Mouse (Mus musculus): Measurements from ENCODE around the gene Mrpl21.
A peak's percentile ranks its signal among the peaks of the same experiment; 100 is the strongest.

Mrpl21 gene

GRCm38 (mm10) chr19:3297034-3297433 lies 14.3 kb downstream of the Mrpl21 start:
- DNase-seq (ENCODE audit: low spot score in 2 of 2): no peak

DNA sequence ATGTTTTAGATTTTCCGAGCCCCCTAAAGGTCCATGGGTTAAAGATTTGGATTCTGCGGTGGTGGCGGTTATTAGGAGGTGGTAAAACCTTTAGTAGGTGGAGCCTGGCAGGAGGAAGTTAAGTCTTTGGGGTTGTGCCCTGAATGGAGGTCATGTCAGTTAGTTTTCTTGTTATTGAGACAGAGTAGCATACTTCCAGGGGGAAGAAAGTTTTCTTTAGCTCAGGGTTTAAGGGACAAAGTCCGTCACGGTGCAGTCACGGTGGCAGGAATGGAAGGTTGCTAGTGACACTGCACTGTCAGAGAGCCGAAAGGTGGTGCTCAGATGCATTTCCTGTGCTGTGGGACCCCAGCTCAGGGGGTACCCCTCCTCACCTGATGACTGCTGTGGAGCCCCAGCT lies 15.1 kb downstream of the Mrpl21 start:
- DNase-seq (ENCODE audit: low spot score in 2 of 2): no peak

DNA sequence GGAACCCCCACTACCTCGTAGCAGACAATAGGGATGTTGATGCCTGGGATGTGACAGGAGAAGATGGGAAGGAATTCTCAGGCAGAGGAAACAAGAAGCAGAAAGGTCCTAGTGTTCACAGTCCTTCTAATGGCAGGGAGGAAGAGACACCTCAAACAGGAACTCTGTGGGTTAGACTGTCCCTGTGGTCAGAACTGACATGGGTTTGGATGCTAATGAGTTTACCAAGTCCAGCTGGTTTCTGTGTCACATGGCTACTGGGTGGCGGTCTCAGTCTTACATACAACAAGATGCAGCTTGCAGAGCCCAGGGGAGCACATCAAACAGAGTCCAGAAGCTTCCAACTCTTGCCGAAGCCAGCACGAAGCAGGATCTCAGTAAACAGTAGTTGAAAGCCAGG lies 21.3 kb downstream of the Mrpl21 start:
- no peak for DNase-seq (ENCODE audit: low spot score in 2 of 2)

DNA sequence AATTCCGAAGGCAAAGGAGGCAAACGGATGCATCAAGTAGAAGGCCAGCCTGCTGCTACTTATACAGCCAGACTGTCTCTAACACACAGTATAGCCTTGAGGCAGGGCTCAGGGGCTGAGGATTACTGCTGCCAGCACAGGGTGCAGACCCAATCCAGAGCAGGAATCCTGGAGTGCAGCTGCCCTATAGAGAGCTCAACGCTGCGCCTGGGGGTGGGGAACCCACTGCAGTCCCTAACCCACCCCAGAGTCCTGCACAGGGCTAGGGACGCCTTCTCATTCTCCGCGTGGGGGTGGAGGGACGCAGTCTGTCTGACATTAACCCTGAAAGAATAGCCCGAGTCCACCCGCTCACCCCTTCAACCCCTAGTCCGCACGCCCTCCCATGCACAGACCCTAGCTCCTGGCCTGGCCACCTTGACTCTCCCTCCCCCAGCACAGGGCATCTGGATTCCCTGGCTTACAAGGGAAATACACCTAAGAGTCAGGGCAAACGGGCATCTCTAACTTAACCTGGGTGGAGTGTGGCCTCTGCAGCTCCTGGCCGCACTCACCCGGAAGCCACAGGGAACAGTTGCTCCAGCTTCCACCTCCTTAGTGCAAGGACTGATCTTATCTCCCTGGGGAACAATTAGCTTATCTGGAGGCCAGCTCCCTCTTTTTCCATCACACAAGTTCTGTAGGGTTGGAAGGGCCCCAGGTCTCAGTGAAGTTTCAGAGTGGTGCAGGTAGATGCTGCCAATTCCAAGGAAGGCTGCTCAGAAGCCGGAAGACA lies 24.7 kb downstream of the Mrpl21 start:
- no peak for DNase-seq (ENCODE audit: low spot score in 2 of 2)

DNA sequence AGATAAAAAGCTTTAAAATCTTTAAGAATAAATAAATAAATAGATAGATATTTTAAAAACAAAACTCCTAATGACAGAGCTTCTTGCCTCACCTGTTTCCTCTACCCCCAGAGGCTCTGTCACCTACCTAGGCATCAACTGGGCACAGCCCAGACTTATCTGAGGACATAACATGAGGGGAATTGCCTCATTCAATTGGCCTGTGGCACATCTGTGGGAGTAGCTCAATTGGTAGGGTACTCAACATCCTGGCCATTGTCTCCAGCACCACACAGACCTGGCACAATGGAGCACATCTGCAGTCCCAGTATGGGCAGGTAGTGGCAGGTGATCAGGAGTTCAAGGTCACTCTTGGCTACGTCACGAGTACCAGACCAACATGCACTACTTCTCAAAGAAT lies 36.6 kb downstream of the Mrpl21 start:
- DNase-seq (ENCODE audit: low spot score in 2 of 2): no peak

DNA sequence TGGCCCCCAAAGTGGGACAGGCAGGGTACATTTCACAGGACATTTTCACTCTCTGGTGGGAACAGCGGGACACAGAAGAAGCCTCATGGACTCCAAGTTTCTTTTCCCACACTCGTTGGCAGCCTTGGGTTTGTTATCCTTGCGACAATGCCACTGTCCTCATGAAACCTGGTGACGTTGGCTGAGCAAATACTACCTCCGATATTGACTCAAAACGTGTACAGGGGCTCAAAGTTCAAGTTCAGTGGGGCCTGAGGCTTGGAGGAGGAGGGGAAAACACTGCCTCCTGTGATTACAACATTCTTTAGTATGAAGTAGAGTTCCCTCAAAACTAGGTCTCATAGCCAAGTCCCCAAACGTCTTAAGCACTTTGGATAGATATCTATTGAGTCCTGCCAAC lies 37.4 kb downstream of the Mrpl21 start:
- DNase-seq (ENCODE audit: low spot score in 2 of 2): no peak

GRCm38 (mm10) chr19:3320801-3321200 lies 38.1 kb downstream of the Mrpl21 start:
- no peak for DNase-seq (ENCODE audit: low spot score in 2 of 2)

DNA sequence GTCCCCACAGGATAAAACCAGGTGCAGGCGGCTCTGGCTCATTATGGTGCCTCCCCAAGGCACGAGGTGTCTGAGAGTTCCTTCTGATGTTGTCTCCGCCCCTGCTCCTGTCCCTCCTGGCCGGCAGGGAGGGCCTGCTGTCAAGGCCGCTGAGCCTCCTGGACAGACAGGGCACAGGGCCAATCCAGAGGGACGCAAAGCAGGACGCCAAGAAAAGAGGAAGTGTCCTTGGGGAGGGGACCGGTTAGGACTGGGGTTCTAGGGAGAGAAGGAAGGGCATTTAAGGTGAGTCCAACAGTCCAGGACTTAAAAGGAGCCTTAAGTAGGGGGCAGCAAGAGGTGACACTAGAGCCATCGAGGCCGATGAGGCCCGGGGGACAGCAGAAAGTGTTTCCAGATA lies 38.9 kb downstream of the Mrpl21 start:
- peak; percentile 69 to 75 for DNase-seq (ENCODE audit: low spot score in 2 of 2)

DNA sequence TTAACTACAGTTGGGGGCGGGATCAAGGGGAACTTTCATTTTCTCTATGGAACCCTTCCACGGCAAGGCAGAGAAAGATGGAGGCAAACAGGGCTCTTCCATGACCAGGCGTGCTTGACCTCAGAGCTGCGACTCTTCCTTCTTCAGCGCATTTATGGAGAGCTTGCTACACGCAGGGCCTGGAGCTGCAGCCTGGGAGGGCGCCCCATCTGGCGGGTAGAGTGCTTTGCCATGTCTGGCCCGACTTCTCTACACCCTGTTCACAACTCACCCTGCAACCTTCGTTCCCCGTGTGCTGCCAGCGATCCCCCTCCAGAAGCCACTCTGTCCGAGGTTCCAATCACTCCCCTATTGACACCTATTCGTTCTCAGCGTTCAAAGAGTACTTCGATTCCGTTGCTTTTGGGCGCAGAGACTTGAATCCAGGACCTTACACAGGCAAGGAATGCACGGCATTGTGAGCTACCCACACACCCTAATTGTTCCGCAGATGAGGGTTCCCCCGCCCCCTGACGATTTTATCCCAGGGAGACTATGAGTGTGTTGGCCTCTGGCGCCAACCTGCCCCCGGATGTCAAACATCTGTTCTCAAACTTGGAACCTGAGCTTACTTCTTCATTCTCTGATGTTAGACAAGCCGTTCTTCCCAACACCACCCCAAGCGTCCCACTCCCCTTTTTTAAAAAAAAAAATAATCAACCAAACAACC lies 39.7 kb downstream of the Mrpl21 start, which contains the start of gene Cpt1a:
Cpt1a (plus strand) TSS at position 74 of the 709 bp plus-strand sequence.
- peak in 1 of 2 experiments; percentile 57 for DNase-seq (ENCODE audit: low spot score in 2 of 2)

GRCm38 (mm10) chr19:3323201-3323621 lies 40.5 kb downstream of the Mrpl21 start:
- DNase-seq (ENCODE audit: low spot score in 2 of 2): peak; percentile 84 to 88

- peak in 1 of 2 experiments; percentile 67 for DNase-seq (ENCODE audit: low spot score in 2 of 2)
Measured at GRCm38 (mm10) chr19:3323753-3324270, 41.1 kb downstream of the Mrpl21 start.

GRCm38 (mm10) chr19:3324271-3324811 lies 41.6 kb downstream of the Mrpl21 start:
- no peak for DNase-seq (ENCODE audit: low spot score in 2 of 2)

GRCm38 (mm10) chr19:3324931-3325711 lies 42.4 kb downstream of the Mrpl21 start:
- DNase-seq (ENCODE audit: low spot score in 2 of 2): peak; percentile 91 to 93

DNA sequence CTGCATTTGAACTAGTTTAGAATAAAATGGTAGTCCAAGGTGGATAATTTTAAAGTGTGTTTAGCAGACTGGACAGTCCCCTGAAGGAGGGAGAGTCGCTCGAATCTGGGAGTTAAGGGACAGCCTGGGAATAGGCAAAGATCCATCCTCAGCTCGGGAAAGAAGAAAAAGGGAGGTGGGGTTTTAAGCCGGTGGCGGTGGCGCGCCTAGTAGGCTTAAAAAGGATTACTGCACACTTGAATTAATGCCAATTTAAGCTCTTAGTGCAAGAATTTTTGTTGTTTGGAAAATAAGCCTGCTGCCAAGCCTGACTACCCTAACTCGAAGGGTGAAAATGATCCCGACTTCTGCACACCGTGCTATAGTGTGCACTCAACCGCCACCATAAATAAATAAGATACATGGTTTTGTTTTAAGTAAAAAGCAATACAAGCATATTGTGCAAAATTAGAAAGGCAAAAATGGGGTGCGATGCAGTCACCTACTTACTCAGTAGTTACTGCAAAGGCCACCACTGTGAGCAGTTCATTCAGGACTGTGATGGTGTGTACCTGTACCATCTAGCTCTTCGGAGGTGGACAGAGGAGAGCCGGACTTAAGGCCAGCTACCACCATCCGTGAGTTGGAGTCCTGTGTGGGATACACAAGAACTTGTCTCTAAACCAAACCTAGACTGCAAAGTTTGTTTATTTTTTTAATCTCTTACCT lies 43.2 kb downstream of the Mrpl21 start:
- no peak for DNase-seq (ENCODE audit: low spot score in 2 of 2)

DNA sequence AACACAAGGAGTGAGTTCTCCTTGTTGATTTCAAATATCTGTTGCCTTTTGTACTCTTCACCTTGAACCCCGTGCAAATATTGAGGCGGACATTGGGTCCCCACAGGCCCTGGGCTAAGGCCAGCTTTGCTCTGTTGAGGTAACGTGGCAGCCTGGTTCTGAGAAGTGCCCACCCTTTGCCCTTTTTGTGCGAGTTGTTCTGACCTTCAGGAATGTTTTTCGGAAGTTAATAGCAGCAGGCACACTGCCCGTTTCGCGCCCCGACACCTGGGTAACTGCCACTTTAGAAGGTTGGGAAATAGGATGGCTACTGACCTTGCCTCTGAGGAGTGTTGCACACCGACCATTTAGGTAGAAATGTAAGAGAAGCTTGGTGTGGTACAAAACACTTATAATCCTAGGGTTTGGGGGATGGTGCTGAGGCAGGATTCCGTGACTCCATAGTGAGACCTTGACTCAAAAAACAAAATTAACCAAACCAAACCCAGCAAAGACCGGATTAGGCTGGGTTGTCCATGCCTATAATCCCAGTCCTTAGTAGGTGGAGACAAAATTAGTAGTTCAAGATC lies 43.9 kb downstream of the Mrpl21 start:
- no peak for DNase-seq (ENCODE audit: low spot score in 2 of 2)

GRCm38 (mm10) chr19:3333247-3333646 lies 50.5 kb downstream of the Mrpl21 start:
- DNase-seq (ENCODE audit: low spot score in 2 of 2): no peak

GRCm38 (mm10) chr19:3333694-3334515 lies 51.2 kb downstream of the Mrpl21 start:
- no peak for DNase-seq (ENCODE audit: low spot score in 2 of 2)

- no peak for DNase-seq (ENCODE audit: low spot score in 2 of 2)
Measured at GRCm38 (mm10) chr19:3334550-3334949, 51.8 kb downstream of the Mrpl21 start.

- DNase-seq (ENCODE audit: low spot score in 2 of 2): no peak
Measured at GRCm38 (mm10) chr19:3335917-3336316, 53.2 kb downstream of the Mrpl21 start.
